Comparison of ENCODE assay signal across 27 mouse cellular contexts in genomic region chr5:88712328-88712727, GRCm38 (mm10). TPM values are rescaled to one million over a fixed set of nuclear protein-coding genes. Genes with fewer than 3 reads are reported as not detected.
DNase-seq lines count a peak whose midpoint lies in the region; ATAC-seq and TF ChIP-seq lines count a peak whose summit lies in the region.
"Had no signal": no experiment of that assay in that cellular context is flagged by ENCODE, and none has a peak within 500 bp of the region (broad histone marks: within the 10 kb centered on the region; RNA-seq: fewer than 3 reads in every experiment).

No protein-coding gene starts in this region.

- intact Hi-C loops in heart, postnatal 25 days (cut with DNase I) = no loop called here

- DNase-seq in heart, postnatal 25 days (ENCODE audit: low spot score) = no peak
- DNase-seq in lung, embryonic 14.5 days = no peak
- DNase-seq in lung, postnatal 10 days = no peak
- DNase-seq in heart, postnatal 0 days (ENCODE audit: low spot score) = no peak
- DNase-seq: adrenal gland, adult 8-10 months; B cell, adult 2 months; cerebellum, adult 11-12 months; cerebellum, postnatal 36 days; kidney, adult 2 months; layer of hippocampus, adult 9-11 months; left cerebral cortex, postnatal 4 days; spleen, adult 18-20 months; thymus, adult 18-20 months; thymus, postnatal 4 days had no signal

- TF ChIP-seq EP300 in heart, postnatal 0 days (IDR thresholded peaks at IDR 0.05; ENCODE audit: low read depth) = no peak

- peak overlapping the region; percentile 49; the same call in 1 of the 2 replicates for H3K9ac ChIP-seq in heart, embryonic 11.5 days (ENCODE audit: low read depth, low read length)
- no peak overlapping the region for H3K9ac ChIP-seq in lung, embryonic 14.5 days
- no peak overlapping the region for H3K9ac ChIP-seq in heart, postnatal 0 days (replicated peaks; ENCODE audit: low read depth, low read length)
- H3K9ac ChIP-seq in stomach, embryonic 16.5 days (ENCODE audit: low read length) = no peak overlapping the region
- H3K9ac ChIP-seq in midbrain, embryonic 15.5 days = no peak overlapping the region
- H3K9ac ChIP-seq: embryonic facial prominence, embryonic 13.5 days; forebrain, embryonic 12.5 days; limb, embryonic 15.5 days; liver, embryonic 14.5 days; neural tube, embryonic 12.5 days had no signal

- peaks cover 11% of the 10 kb centered on the region; the same call in 1 of the 2 replicates for H3K4me1 ChIP-seq in heart, embryonic 11.5 days (ENCODE audit: control insufficient read depth, insufficient read depth, low read length)
- no peaks in the 10 kb centered on the region for H3K4me1 ChIP-seq in lung, embryonic 14.5 days (ENCODE audit: insufficient read depth)
- H3K4me1 ChIP-seq in heart, postnatal 0 days (ENCODE audit: control insufficient read depth, insufficient read depth) = peaks cover 11% of the 10 kb centered on the region; the same call in 1 of the 2 replicates
- H3K4me1 ChIP-seq in stomach, embryonic 16.5 days (ENCODE audit: control insufficient read depth, insufficient read depth, low read length) = peaks cover 3% of the 10 kb centered on the region; the same call in 1 of the 2 replicates
- peaks cover 14% of the 10 kb centered on the region for H3K4me1 ChIP-seq in midbrain, embryonic 15.5 days
- H3K4me1 ChIP-seq: neural tube, embryonic 12.5 days had no signal

- H3K27ac ChIP-seq in heart, embryonic 11.5 days (ENCODE audit: low read depth, low read length) = peak overlapping the region; percentile 93
- H3K27ac ChIP-seq in lung, embryonic 14.5 days (ENCODE audit: low read depth) = peak overlapping the region; percentile 63; the same call in 1 of the 2 replicates
- peak overlapping the region; percentile 96 for H3K27ac ChIP-seq in heart, postnatal 0 days (ENCODE audit: low read depth)
- peak overlapping the region; percentile 71 for H3K27ac ChIP-seq in stomach, embryonic 16.5 days (ENCODE audit: low read length)
- H3K27ac ChIP-seq in midbrain, embryonic 15.5 days = no peak overlapping the region
- H3K27ac ChIP-seq: embryonic facial prominence, embryonic 13.5 days; forebrain, embryonic 12.5 days; hindbrain, postnatal 0 days; kidney, postnatal 0 days; limb, embryonic 15.5 days; liver, embryonic 14.5 days; neural tube, embryonic 12.5 days had no signal

- peak overlapping the region; percentile 54 for H3K4me2 ChIP-seq in heart, embryonic 11.5 days
- H3K4me2 ChIP-seq in lung, embryonic 14.5 days = no peak overlapping the region
- peak overlapping the region; percentile 50 for H3K4me2 ChIP-seq in heart, postnatal 0 days (ENCODE audit: low read depth, low read length)
- H3K4me2 ChIP-seq in stomach, embryonic 16.5 days (ENCODE audit: low read depth, low read length) = no peak overlapping the region
- H3K4me2 ChIP-seq in midbrain, embryonic 15.5 days = no peak overlapping the region
- H3K4me2 ChIP-seq: embryonic facial prominence, embryonic 13.5 days; forebrain, embryonic 12.5 days; limb, embryonic 15.5 days; neural tube, embryonic 12.5 days had no signal

- H3K4me3 ChIP-seq in heart, embryonic 11.5 days (ENCODE audit: low read depth, low read length) = peak overlapping the region; percentile 10; the same call in 1 of the 2 replicates
- H3K4me3 ChIP-seq in lung, embryonic 14.5 days (ENCODE audit: low read depth, low read length) = no peak overlapping the region
- H3K4me3 ChIP-seq in heart, postnatal 0 days (ENCODE audit: low read depth, low read length) = peak overlapping the region; percentile 25; the same call in 1 of the 2 replicates
- H3K4me3 ChIP-seq in stomach, embryonic 16.5 days (replicated peaks; ENCODE audit: low read length) = no peak overlapping the region
- no peak overlapping the region for H3K4me3 ChIP-seq in midbrain, embryonic 15.5 days
- H3K4me3 ChIP-seq: embryonic facial prominence, embryonic 13.5 days; erythroblast, embryonic 14.5 days; forebrain, embryonic 12.5 days; limb, embryonic 15.5 days; neural tube, embryonic 12.5 days had no signal

- no peaks in the 10 kb centered on the region for H3K36me3 ChIP-seq in heart, embryonic 11.5 days (ENCODE audit: control insufficient read depth, insufficient read depth, low read length)
- no peaks in the 10 kb centered on the region for H3K36me3 ChIP-seq in lung, embryonic 14.5 days (ENCODE audit: insufficient read depth)
- H3K36me3 ChIP-seq in heart, postnatal 0 days (replicated peaks; ENCODE audit: control insufficient read depth, insufficient read depth, low read length) = no peaks in the 10 kb centered on the region
- H3K36me3 ChIP-seq in stomach, embryonic 16.5 days (ENCODE audit: control insufficient read depth, insufficient read depth, low read length) = no peaks in the 10 kb centered on the region
- no peaks in the 10 kb centered on the region for H3K36me3 ChIP-seq in midbrain, embryonic 15.5 days (replicated peaks)
- H3K36me3 ChIP-seq: embryonic facial prominence, embryonic 13.5 days; forebrain, embryonic 12.5 days; limb, embryonic 15.5 days; neural tube, embryonic 12.5 days had no signal

- no peaks in the 10 kb centered on the region for H3K27me3 ChIP-seq in heart, embryonic 11.5 days (ENCODE audit: control insufficient read depth, insufficient read depth, low read length)
- H3K27me3 ChIP-seq in lung, embryonic 14.5 days (ENCODE audit: insufficient read depth, low read length) = no peaks in the 10 kb centered on the region
- no peaks in the 10 kb centered on the region for H3K27me3 ChIP-seq in heart, postnatal 0 days (ENCODE audit: control insufficient read depth, insufficient read depth, low read length)
- H3K27me3 ChIP-seq in stomach, embryonic 16.5 days (ENCODE audit: control insufficient read depth, insufficient read depth, low read length) = no peaks in the 10 kb centered on the region
- no peaks in the 10 kb centered on the region for H3K27me3 ChIP-seq in midbrain, embryonic 15.5 days (replicated peaks)
- H3K27me3 ChIP-seq: CH12.LX; embryonic facial prominence, embryonic 13.5 days; forebrain, embryonic 12.5 days; limb, embryonic 15.5 days; neural tube, embryonic 12.5 days had no signal

- 0 out of 2 replicates have a peak, but pooled peaks cover 2% of the 10 kb centered on the region for H3K9me3 ChIP-seq in heart, embryonic 11.5 days (replicated peaks; ENCODE audit: control insufficient read depth, low read length)
- no peaks in the 10 kb centered on the region for H3K9me3 ChIP-seq in lung, embryonic 14.5 days (ENCODE audit: low read depth, low read length)
- no peaks in the 10 kb centered on the region for H3K9me3 ChIP-seq in heart, postnatal 0 days (replicated peaks; ENCODE audit: control insufficient read depth, low read length)
- H3K9me3 ChIP-seq in stomach, embryonic 16.5 days (replicated peaks; ENCODE audit: control insufficient read depth, low read length) = no peaks in the 10 kb centered on the region
- no peaks in the 10 kb centered on the region for H3K9me3 ChIP-seq in midbrain, embryonic 15.5 days
- H3K9me3 ChIP-seq: embryonic facial prominence, embryonic 13.5 days; forebrain, embryonic 12.5 days; limb, embryonic 15.5 days; neural tube, embryonic 12.5 days had no signal

- no peak for ATAC-seq in heart, embryonic 11.5 days (replicated peaks; ENCODE audit: insufficient number of reproducible peaks, low FRiP score, low TSS enrichment)
- ATAC-seq in lung, embryonic 14.5 days (ENCODE audit: insufficient read depth) = no peak
- peak; percentile 51 for ATAC-seq in heart, postnatal 0 days (ENCODE audit: insufficient read depth, low read depth)
- ATAC-seq in stomach, embryonic 16.5 days (ENCODE audit: insufficient read depth, low FRiP score) = no peak
- ATAC-seq in midbrain, embryonic 15.5 days (replicated peaks) = no peak
- ATAC-seq: activated CD4-positive, CD25-positive, alpha-beta regulatory T cell, adult 4 months had no signal

- TF ChIP-seq CTCF in lung, embryonic 14.5 days (IDR thresholded peaks at IDR 0.05; ENCODE audit: low read depth) = no peak
- no peak for TF ChIP-seq CTCF in heart, postnatal 0 days (IDR thresholded peaks at IDR 0.05; ENCODE audit: low read depth)

- 51% methylated on average over 6 of the region's 6 CpGs for WGBS in heart, embryonic 11.5 days (ENCODE audit: insufficient replicate concordance)
- WGBS in lung, embryonic 14.5 days = 57% methylated on average over 6 of the region's 6 CpGs
- WGBS in heart, postnatal 0 days = 46% methylated on average over 6 of the region's 6 CpGs
- WGBS in stomach, embryonic 16.5 days = 62% methylated on average over 6 of the region's 6 CpGs
- 65% methylated on average over 6 of the region's 6 CpGs for WGBS in midbrain, embryonic 15.5 days

RNA-seq across cellular contexts. Expression of gene Mob1b, which starts 8.3 kb away (rescaled TPM):
- 32.4 and 39.8 TPM in 2 replicates for polyA plus RNA-seq in heart, embryonic 11.5 days (2014; fragmentation: Nextera tagmentation; extraction: Ambion mirVana)
- 10 to 100 TPM; 28.0 to 28.3 TPM for total RNA-seq in heart, postnatal 25 days (2021)
- polyA plus RNA-seq in lung, embryonic 14.5 days (2014; fragmentation: Nextera tagmentation; extraction: Ambion mirVana) = 16.0 and 17.1 TPM in 2 replicates
- 19.7 and 25.8 TPM in 2 replicates for total RNA-seq in heart, postnatal 0 days (2014; rRNA removed; ENCODE audit: low replicate concordance)
- 14.4 and 17.2 TPM in 2 replicates for polyA plus RNA-seq in heart, postnatal 0 days (2015; fragmentation: Nextera tagmentation; extraction: Ambion mirVana)
- 15.2 and 15.9 TPM in 2 replicates for polyA plus RNA-seq in stomach, embryonic 16.5 days (2015; fragmentation: Nextera tagmentation; extraction: Ambion mirVana)
- polyA plus RNA-seq in midbrain, embryonic 15.5 days (2015; fragmentation: Nextera tagmentation; extraction: Ambion mirVana) = 9.5 and 9.7 TPM in 2 replicates

RNA-seq across cellular contexts. Expression of gene Grsf1, which starts 36.4 kb away (rescaled TPM):
- 72.7 and 77.2 TPM in 2 replicates for polyA plus RNA-seq in heart, embryonic 11.5 days (2014; fragmentation: Nextera tagmentation; extraction: Ambion mirVana)
- total RNA-seq in heart, postnatal 25 days (2021) = 100 to 1,000 TPM; 206 to 221 TPM
- polyA plus RNA-seq in lung, embryonic 14.5 days (2014; fragmentation: Nextera tagmentation; extraction: Ambion mirVana) = 71.4 and 73.3 TPM in 2 replicates
- 68.2 and 83.1 TPM in 2 replicates for total RNA-seq in heart, postnatal 0 days (2014; rRNA removed; ENCODE audit: low replicate concordance)
- polyA plus RNA-seq in heart, postnatal 0 days (2015; fragmentation: Nextera tagmentation; extraction: Ambion mirVana) = 112 and 125 TPM in 2 replicates
- 15.4 and 16.7 TPM in 2 replicates for polyA plus RNA-seq in stomach, embryonic 16.5 days (2015; fragmentation: Nextera tagmentation; extraction: Ambion mirVana)
- 57.7 and 63.6 TPM in 2 replicates for polyA plus RNA-seq in midbrain, embryonic 15.5 days (2015; fragmentation: Nextera tagmentation; extraction: Ambion mirVana)

RNA-seq across cellular contexts. Expression of gene Dck, which starts 52.5 kb away (rescaled TPM):
- 54.0 and 54.7 TPM in 2 replicates for polyA plus RNA-seq in heart, embryonic 11.5 days (2014; fragmentation: Nextera tagmentation; extraction: Ambion mirVana)
- total RNA-seq in heart, postnatal 25 days (2021) = 1 to 10 TPM; 3.2 to 3.5 TPM
- 61.5 and 61.7 TPM in 2 replicates for polyA plus RNA-seq in lung, embryonic 14.5 days (2014; fragmentation: Nextera tagmentation; extraction: Ambion mirVana)
- 8.2 and 24.2 TPM in 2 replicates for total RNA-seq in heart, postnatal 0 days (2014; rRNA removed; ENCODE audit: low replicate concordance)
- 10.3 and 10.5 TPM in 2 replicates for polyA plus RNA-seq in heart, postnatal 0 days (2015; fragmentation: Nextera tagmentation; extraction: Ambion mirVana)
- 35.9 and 38.6 TPM in 2 replicates for polyA plus RNA-seq in stomach, embryonic 16.5 days (2015; fragmentation: Nextera tagmentation; extraction: Ambion mirVana)
- 50.5 and 50.9 TPM in 2 replicates for polyA plus RNA-seq in midbrain, embryonic 15.5 days (2015; fragmentation: Nextera tagmentation; extraction: Ambion mirVana)

Comparison
In these comparisons a context has a peak if more than half of its experiments do, and no peak if none do; other contexts are left out.
1. H3K4me2 ChIP-seq: peak in heart, embryonic 11.5 days (single experiment) and heart, postnatal 0 days (single experiment); none in lung, embryonic 14.5 days (single experiment), stomach, embryonic 16.5 days (single experiment) and midbrain, embryonic 15.5 days (single experiment).
2. H3K4me3 ChIP-seq: peak in heart, embryonic 11.5 days (single experiment) and heart, postnatal 0 days (single experiment); none in lung, embryonic 14.5 days (single experiment), stomach, embryonic 16.5 days (single experiment) and midbrain, embryonic 15.5 days (single experiment).